Mouse (Mus musculus): ENCODE measurements at regions not wholly inside any gene's neighbourhood (a gene's known extent, or its start where the extent isn't known, plus 50 kb on each side); places are given as distances from the start of the nearest gene placed in this dataset.

DNA sequence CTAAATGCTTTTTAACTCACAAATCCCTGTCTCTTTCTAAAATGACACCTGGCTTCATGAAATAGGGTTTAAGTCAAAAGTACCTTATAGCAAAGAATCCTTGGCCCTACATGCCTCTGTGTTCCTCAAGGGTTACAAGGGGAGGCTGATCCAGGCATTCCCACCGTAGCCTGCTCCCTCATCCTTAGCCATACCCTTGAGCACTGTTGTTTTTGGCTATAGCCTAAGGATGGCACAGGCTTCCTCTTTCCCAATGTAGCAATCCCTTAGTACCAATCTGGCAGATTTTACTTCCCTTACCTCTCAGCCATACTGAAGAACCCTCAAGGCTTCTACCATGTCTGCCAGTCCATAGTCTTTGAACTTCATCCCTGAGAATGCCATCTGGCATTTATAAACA is 194.2 kb upstream of the Gm9747 start:
- DNase-seq (ENCODE audit: low read depth, low spot score): no peak

DNA sequence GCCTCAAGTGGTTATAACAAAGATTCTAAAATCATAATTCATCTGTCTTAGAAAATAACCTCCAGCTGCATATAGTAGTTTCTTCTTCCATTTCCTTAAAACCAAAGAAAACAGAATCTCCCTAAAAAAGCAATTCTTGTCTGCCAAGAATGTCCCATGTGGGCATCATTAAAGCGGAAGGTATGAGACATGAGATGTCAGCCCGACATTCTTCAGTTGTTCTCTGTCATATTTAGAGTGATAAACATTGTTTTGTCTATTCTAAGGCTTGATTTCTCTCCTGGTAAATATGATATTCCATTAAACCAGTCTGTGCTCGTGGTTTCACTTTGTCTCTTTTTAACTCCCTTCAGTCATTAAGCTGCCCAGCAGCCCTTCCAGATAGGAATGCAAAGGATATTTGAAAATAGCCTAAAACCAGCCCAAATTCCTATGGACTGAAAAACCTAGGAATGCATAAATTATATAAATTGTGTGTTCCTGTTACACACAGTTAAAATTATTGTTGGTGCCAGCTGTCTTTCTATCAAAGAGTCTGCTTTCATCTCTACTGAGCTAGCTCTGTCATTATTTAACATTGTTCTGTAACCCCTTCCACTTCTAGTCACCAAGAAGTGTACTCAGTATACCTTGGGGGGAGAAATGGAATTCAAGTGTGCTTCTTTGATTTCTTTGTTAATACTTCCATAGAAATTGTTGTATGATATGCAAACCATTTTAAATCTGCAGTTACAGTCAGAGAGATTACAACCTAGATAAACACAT is 191.4 kb upstream of the Gm9747 start:
- DNase-seq (ENCODE audit: low read depth, low spot score): no peak

DNA sequence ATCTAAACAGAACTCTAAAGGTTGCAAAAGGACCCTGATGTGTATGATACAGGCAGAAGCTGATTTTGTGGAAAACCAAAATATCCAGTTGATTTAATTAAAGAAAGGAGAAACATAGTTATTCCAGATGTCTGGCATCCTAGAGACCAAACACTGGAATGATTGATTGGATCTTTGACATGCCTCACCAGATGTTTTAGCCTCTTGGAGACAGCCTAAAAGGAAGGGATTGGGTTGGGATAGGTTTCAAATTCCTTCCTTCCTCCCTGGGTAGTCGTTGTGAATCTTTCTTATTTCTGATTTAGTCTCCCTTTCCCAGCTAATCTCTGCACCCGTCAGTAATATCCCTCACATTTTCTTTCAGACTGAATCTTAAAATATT is 190.9 kb upstream of the Gm9747 start:
- DNase-seq (ENCODE audit: low read depth, low spot score): no peak

DNA sequence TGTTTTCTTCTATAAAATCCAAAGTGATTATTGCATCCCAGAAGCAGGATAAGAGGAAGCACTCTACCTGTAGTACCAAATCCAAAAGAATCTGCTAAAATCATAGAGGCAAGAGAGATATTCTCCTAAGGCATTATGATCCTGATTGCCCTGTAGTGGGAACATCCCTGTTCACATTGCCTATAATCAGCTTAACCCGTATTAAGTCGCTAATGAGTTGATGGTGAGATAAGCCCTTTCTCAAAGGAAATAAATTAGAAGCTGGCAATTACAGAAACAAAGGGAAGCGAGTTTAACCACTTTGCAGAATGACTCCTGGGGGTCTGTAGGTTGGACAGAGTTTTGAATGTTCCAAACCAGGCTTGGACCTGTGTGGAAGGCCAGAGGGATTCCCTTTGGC is 190.4 kb upstream of the Gm9747 start:
- DNase-seq (ENCODE audit: low read depth, low spot score): no peak

DNA sequence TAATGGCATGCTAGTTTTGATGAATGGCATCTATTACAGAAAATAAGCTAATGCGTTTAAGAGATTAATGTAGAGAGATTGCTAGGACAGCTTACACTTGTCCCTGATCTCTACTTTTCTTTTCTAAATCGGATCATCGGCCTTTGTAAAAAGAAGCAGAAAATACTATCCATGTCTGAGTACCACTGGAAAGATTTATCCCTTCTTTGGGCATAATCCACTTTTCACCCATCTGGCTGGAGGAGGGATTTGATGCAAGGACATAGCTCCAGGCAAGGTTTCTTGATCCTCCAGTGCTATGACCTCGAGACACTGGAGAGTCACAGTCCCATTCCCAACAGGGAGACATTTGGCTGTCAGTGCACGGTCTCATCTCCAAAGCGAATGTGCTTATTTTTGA is 166.6 kb upstream of the Gm9747 start:
- DNase-seq (ENCODE audit: low read depth, low spot score): no peak

DNA sequence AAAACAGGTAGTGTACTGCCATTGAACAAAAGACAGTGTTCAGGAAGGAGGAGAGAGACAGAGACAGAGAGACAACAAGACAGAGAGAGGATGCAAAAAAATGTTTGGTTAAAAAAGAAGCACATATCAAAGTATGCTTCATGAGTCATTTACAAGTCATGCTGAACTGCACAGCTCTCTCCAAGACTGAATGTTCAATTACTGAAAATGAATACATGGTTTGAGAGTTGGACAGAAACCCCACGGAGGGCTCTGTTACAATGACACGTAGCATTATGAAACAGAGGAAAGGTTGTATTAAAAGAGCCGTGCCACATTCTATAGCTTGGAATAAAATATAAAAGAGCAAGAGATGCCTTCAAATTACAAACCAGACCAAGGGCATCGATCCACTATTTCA is 164.3 kb upstream of the Gm9747 start:
- DNase-seq (ENCODE audit: low read depth, low spot score): no peak

DNA sequence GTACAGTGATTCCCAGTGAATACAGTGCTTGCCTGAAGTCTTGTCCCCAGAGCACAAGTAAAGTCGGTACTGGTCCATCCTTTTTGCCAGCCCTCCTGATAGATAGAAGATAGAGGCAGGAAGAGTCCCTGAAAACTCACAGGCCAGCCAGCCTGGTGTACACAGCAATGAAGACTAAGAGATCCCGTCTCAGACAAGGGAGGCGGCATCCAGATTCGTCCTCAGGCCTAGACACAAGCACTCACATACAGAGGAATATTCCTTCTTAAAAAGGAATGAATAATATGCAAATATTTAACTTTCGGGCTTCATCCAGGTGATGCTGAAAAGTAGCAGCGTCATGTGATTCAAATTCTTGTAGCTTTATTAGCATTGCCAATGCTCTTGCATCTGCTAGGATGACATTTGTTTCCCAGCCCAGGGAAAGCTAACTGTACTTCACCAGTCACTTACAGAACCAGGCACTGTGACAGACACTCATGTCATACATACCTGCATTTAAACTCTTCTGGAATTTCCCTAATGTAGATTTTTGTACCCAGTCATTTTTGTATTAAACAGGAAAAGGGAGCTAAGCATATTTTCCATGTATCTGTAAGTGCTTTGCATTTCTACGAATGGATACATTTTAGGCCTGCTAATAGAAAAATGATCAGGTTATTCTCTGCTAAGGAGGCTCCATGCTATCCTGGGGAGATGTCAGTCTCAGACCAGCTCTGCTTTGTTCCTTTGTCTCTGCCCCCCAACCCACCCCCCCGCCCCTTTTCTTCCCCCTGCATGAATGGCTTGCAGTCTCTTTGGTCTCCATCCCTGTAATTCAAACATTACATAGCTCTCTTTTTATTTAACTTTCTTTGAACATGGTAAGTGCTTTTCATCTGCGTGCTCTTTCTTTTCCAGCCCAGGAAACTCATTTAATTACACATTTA is 162.5 kb upstream of the Gm9747 start:
- no peak for DNase-seq (ENCODE audit: low read depth, low spot score)

DNA sequence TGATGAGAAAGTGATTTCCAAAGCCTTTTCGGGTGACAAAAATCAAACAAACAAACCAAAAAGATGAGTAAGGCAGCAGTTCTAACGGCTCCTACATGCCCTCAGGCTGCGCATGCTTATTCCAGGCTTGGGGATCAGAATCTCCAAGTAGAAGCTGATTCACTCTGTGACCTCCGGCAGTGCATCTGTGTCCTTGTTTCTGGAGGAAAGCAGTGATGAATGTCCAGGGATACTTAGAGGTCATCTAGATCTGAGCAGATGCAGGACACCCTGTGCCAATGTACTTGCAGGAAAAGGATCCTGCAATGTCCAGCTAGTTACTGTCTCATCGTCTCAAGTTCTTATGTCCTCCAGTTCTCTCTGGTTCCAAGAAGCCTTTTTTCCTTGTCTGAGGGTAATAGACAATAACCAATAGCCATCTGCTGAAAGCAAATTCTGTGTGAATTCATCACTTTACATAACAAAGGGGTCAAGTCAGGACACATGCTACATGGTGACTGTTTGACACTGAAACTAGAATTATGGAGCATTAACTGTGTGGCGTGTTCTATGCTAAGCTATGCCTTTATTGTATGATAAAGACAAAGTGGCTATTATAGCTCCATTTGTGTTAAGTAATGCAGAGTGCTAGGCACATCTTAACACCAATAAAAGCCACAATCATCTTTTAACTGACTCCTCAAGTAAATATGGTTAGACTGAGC is 143.6 kb upstream of the Gm9747 start:
- no peak for DNase-seq (ENCODE audit: low read depth, low spot score)

DNA sequence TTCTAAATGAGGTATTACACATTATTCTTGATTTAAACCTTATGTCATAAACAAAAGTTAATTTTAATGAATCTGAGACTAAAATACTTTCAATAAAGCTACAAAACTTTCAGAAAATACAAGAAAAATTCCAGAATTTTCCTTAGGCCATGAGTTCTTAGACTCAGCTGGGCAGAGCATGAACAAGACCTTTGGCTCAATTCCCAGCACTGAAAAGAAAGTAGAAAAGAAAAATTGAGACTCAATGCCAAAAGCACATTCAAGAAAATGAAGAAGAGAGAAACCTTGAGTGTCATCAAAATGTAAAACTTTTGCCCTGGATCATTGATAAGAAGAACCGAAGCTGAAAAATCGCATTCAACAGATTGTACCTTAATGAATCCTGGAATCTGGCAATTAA is 137.8 kb upstream of the Gm9747 start:
- no peak for DNase-seq (ENCODE audit: low read depth, low spot score)

DNA sequence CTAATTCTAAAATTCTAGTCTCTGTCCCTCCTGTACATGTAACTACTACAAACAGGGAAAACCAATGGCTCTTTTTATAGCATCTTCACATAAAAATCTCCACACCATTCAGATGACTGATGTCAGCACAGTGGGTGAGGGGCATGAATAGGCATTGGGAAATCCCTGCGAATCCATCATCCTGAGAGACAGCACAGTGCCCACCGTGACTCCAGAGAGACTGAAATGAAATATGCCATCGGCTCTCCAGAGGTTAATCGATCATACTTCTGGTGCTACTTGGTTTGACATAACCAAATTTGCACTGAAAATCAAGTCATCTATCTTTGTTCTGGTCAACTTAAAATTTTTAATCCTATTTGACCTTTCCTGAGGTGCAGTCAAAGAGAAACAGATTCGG is 126.2 kb upstream of the Gm9747 start:
- no peak for DNase-seq (ENCODE audit: low read depth, low spot score)

DNA sequence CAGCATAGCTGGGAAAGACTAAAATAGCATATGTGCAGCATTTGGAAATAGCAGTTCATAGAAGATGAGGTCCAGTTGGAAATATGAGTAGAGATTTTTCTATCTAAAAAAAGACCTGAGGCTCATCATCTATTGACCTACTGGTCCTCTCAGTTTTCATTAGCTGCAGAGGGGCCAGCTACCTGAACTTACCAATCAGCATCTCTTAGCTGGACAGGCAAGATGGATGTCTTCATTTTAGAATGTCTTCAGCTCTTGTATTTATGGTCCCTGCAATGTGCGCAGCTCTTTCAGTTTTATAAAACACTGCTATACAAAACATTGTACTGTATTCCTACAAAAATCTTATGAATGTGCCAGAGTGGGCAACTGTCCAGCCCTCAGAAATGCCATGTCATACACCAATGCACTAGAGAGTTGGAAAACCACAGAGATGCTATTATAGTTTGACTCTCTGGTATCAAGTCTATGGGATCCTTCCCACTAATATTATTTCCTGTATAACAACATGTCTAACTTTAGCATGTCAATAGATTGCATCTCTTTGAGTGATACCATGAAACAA is 122.8 kb upstream of the Gm9747 start:
- no peak for DNase-seq (ENCODE audit: low read depth, low spot score)

DNA sequence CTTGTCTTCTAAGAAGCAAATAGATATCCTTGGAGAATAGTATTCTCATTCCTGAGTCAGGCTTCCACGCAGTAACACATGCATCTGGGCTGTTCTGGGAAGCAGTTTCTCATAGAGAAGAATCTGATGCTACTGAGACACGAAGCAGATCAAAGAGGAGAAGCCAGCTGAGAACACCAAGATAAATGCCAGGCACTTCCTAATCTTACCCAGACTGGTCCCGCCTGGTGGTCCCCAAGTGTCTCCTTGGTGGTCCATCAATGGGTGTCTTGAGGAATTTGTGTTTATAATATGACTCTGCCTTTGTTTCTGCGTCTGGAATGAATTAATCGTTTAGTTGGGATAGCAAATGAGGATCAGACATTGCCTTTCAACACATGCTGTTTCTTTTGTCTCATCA is 120.5 kb upstream of the Gm9747 start:
- DNase-seq (ENCODE audit: low read depth, low spot score): no peak

DNA sequence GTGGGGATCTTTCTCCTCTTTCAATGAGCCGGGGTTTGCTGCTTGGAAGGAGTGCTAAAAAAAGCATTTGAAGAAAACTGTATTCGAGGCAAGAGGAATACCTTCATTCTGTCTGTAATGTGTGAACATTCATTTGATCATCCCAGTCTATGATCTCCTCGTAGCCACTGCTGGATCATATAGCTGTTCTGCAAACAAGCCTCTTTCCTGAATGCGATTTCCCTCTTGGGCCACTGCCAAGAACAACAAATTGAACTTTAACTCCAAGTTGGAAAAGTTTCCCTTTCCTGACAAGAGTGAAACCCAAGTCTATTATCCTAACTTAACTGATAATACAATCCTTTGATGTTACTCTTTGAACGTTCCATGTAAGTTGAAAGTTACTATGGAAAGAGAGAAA is 108.4 kb upstream of the Gm9747 start:
- no peak for DNase-seq (ENCODE audit: low read depth, low spot score)

DNA sequence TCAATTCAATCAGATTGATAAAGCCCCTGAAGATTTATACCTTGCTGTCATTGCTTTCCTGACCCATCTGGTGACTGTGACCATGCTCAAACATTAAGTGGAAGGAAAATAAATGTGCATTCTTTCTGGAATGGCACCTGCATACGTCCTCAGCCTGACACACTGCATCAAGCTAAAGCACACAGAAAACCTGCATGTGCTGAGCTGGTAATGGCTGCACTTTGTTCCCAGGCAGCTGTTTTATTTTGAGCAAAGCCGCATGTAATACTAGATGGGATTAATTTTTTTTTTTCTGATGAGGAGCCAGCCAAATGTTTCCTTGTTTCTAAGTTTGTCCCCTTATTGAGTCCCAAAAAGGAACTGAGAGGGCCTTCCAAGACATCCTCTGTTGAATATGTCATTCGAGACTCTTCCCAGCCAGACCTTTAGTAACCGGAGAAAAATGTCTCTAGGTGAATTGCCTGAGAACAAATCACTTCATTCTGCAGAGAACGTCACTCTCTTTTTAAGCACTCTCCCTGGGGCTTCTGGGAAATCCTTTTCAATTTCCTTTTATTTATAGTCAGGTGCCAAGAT is 103.1 kb upstream of the Gm9747 start:
- no peak for DNase-seq (ENCODE audit: low read depth, low spot score)

DNA sequence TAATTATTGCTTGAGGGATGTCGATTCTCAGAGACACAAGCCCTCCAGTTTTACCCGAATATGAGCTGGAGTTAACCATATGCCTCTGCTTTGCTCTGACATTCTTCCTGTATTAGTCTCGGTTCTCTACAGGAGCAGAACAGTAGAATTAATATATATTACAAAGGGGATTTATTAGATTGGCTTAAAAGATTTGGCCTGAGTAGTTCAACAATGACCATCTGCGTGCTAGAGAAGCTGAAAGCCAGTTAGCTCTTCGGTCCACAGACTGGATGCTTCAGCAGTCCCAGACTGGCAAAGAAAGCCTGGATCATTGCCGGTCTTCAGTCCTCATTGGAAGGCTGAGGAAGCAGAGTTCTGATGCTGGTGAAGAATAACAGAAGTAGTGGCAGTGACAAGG is 100.4 kb upstream of the Gm9747 start:
- no peak for DNase-seq (ENCODE audit: low read depth, low spot score)

DNA sequence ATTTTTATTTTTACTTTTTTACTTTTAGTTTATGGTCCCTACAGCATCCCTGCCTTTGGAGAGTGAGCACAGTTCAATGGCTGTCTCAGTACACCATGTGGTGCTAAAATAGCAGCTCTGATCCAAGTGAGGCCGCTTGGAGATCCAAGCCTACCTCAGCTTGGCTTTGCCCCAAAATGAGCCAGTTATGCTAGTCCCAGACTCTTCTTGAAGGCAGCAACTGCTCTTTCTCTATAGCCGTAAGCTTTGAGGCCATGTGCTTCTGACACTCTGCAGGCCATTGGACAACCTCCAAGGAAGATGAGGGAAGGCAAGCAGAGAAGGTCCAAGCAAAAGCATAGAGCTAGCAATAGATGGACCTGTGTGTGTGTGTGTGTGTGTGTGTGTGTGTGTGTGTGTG is 98.0 kb upstream of the Gm9747 start:
- DNase-seq (ENCODE audit: low read depth, low spot score): no peak

DNA sequence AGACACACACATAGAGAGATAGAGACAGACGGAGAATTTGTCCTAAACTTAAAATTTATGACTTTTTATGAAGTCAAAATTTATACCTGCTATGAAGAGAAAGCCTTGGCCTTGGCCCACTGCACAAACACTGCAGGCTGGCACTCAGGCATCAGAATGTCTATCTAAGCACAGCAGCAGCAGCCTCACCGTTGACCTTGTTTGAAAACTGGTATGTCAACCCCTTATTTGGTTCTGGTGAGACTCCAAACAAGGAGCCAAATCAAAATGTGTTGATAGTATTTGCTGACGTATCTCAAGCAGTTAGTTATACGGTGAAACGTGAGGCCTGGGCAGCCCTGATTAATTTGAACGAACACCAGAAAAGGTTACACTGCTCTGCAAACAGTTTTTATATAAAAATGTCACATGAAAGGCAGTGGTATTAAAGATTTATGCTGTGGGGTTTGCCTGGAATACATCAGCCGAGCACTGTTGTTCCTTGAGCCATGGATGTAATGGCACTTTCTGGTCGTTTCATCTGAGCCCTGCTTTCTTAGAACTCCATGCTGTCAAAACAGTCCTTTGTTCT is 97.1 kb upstream of the Gm9747 start:
- DNase-seq (ENCODE audit: low read depth, low spot score): no peak

DNA sequence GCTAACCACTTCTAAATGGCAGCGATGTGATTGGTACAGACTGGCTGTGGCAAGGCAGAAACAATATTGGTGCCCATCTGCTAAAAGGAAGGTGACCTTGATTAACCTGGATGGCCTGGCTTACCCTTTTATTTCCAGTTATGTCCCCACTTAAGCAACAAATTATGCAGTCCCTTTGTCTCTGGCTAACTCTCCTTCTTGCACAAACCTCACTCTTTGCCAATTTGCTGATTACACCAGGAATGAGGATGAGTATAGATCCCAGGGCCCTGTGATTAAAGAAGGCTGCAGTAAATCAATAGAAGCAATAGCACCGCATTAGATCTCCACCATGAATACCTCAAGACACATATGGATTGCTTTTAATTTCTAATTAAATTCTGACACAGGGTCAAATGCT is 87.7 kb upstream of the Gm9747 start:
- DNase-seq (ENCODE audit: low read depth, low spot score): no peak

DNA sequence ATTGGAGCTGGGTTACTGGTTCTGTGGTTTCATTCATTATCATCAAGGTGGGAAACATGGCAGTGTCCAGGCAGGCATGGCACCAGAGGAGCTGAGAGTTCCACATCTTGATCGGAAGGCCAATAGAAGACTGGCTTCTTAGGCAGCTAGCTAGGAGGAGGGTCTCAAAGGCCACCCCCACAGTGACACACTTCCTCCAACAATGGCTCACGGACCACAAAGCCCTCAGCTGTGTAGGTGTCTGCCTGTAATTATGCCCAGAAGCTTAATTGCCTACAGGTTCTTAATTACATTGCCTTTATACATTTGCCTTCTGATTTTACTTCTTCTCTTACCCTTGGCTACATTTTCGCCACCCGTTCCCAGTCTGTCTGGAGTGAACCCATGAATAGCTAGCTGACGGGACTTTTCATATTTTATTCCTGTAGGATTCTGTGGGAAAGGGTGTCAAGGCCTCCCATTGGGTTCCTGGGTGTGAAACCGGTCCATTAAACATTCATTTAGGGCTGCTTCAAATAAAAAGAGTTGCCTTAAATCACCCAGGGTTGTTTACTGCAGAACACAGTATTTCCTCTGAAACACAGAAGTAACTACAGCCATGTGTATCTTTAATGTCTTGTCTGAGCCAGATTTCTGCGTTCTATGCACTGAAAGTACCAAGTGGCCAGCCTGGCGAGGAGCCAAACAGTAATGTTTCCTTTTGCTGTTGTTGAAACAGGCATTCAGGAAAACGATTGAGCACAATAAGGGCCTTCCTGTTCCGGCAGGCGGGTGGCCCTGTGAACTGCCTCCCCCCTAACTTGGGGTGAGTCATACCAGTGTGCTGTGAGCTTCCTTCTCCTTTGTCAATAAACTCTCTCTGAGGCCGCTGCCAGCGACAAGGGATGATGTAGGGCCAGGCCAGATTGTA is 82.4 kb upstream of the Gm9747 start:
- DNase-seq (ENCODE audit: low read depth, low spot score): peak; percentile 3

DNA sequence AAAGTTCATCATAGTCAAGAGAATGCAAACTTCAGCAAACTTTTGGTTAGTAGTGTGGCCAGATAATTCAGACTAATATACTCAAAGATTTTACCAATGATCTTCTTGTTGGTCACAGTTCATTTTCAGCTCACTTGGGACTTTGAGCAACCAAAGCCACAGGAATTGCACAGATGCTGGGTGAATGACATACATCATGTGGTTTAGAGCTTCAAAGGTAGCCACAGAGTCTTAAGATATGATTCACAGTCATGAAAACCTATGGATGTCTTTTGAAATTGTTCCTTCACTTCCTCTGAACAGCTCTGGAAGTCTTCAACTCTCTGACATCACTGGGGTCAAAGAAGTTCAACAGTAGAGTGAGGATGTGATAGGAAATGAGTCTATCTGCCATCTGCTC is 77.0 kb upstream of the Gm9747 start:
- DNase-seq (ENCODE audit: low read depth, low spot score): no peak
